Mouse (Mus musculus) urinary bladder, adult 18-20 months (tissue): ENCODE data around the gene Zfp991.
A peak's percentile ranks its signal among the peaks of the same experiment; 100 is the strongest.
"Not testable (repeated sequence)": the region's sequence is repeated elsewhere in the genome, so short reads cannot be mapped to it uniquely, and the experiment has no call there.

Experiments used
- DNase-seq, 2 experiments: peaks; one replicate each; pipeline ENCODE4 v3.0.0; 2022; ENCODE audit warnings: low spot score in 2 of 2, mixed read lengths in 2 of 2

Gene Zfp991

DNA sequence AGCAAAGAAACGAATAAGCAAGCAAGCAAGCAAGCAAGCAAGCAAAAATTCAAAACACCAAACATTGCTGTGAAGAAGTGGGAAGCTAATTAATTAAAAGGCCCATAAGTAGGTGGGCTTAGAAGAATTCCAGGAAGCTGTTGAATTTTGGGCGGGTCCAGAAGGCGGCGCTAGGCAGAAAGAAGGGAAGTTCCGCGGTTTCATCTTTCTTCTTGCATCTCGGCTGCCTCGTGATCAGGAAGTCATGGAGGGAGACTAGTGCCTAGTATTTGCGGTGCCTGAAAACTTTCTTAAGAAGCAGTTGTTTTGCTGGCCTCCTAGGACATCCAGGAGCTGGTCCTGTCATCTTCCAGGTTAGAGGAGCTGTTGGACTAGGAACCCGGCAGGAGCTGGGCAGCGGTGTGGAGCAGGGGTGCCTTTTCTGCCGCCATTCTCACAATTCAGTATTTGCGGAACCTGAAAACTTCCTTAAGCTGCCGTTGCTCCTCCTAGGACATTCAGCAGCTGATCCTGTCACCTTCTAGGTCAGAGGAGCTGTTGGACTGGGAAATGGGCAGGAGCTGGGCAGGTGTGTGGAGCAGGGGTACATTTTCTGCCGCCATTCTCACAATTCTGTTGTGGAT lies at the start of gene Zfp991:
TSS of gene Zfp991 (plus strand) at position 202 of the 623 bp plus-strand sequence.
- not testable (repeated sequence) for DNase-seq

DNA sequence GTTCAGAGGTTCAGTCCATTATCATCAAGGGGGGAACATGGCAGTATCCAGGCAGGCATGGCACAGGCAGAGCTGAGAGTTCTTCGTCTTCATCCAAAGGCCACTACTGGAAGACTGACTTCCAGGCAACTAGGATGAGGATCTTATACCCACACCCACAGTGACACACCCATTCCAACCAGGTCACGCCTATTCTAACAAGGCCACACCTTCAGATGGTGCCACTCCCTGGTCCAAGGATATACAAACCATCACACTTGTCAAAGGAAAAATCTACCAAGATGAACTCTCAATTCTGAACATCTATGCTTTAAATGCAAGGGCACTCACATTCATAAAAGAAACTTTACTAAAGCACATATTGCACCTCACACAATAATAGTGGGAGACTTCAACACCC lies 36.2 kb upstream of the Zfp991 start:
- not testable (repeated sequence) for DNase-seq

DNA sequence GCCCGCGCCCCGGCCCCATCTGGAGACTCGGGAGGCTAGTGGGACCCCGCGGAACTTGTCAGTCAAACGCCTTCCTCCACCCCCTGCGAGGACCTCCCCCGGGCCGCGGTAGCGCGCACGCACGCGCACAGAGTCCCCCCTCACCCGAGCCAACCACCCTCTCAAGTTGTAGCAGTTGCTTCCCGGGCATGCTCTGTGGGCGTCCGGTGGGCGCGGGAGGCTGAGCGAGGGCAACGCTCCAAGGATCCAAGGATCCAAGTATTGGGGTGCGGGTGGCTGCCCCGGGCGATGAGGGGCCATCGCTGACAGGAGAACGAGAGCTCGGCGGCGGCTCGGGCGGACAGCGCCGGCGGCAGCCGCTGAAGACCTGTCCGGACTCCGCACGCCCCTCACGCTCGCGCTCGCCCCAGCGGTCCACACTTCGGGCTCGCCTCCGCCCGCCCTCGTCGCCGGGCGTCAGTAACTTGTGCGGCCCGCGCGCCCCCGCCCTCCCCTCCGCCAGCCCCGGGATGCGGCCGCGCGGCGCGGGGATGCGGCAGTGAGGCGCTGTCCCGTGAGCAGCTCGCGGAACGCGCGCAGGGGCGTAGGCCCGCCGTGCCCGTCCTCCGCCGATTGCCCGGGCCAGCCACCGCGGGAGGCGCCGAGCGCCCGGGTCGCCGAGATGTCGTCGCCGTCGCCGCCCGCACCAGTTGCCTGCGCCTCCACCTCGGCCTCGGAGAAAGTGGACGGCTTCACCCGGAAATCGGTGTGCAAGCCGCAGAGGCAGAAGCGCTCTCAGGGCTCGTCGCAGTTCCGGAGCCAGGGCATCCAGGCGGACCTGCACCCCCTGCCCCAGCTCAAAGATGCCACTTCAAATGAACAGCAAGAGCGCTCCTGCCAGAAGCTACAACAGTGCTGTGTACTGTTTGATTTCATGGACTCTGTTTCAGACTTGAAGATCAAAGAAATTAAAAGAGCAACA lies 29.9 kb upstream of the Zfp991 start:
- not testable (repeated sequence) for DNase-seq

DNA sequence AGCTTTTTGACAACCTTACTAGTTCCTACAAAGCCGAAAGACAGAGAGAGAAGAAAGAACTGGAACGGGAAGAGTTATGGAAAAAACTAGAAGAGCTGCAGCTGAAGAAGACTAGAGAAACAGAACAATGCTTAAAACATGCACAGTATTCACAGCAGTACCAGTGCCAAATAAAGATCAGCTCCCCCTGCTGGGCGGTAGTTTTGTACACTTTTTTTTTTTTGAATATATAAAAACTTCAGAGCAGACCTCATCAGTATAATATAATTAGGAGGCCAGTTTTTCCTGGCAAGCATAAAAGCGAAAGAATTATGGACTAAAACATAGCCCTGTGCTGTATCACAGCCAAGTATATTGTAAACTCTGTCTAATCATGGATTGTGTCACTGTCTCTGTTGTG lies 28.0 kb upstream of the Zfp991 start:
- DNase-seq: not testable (repeated sequence)

DNA sequence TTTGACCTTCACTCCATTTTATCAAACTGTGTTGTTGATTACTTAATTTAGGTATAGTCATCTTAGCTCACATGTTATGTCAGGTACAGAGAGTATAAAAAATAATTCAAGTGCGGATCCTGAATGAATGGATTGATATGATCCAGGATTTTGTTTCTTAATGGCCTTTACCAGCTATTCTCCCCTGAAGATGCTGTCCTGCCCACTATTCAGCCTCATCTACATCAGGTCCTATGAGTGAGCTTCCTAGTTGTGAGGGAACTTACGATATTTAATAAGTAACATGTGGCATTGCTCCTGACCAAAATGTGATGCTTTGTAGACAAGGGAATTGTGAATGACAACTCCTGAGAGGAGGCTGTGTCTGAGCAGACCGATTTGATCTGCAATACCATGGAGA lies 14.0 kb upstream of the Zfp991 start:
- not testable (repeated sequence) for DNase-seq

DNA sequence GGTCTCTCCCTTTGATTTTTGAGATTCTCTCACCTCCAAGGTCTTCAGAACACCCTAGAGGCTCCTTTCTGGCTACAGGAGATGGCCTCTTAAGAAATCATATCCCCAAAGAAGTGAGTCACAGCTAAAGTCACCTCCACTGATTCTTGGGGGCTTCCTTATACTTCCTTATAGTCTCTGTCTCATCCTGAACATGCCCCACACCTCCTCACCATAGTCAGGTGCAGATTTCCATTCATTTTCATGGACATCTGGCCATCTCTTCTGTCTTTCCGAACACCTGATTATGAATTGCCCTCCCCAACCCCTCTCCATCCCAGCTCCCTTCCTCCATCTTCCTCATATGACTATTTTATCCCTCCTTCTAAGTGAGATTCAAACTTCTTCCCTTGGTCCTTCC lies 9.6 kb upstream of the Zfp991 start:
- DNase-seq: not testable (repeated sequence)

DNA sequence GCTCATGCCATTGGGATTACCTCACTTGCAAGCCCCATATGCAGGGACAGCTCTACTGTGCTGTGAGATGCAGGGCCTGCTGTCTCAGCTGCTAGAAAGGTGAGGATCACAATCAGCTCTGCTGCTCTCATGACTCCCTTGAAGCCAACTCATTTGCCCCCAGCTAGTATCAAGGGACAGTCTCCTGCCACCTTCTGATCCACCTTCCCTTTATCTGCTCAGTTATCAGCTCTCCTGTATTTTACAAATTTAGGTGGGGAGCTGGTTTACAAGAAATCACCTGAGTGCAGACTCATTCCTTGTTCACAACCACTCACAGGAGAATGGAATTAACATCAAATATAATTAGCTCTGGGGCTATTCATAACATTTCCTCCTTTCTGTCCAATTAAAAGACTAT lies 8.0 kb upstream of the Zfp991 start:
- not testable (repeated sequence) for DNase-seq

DNA sequence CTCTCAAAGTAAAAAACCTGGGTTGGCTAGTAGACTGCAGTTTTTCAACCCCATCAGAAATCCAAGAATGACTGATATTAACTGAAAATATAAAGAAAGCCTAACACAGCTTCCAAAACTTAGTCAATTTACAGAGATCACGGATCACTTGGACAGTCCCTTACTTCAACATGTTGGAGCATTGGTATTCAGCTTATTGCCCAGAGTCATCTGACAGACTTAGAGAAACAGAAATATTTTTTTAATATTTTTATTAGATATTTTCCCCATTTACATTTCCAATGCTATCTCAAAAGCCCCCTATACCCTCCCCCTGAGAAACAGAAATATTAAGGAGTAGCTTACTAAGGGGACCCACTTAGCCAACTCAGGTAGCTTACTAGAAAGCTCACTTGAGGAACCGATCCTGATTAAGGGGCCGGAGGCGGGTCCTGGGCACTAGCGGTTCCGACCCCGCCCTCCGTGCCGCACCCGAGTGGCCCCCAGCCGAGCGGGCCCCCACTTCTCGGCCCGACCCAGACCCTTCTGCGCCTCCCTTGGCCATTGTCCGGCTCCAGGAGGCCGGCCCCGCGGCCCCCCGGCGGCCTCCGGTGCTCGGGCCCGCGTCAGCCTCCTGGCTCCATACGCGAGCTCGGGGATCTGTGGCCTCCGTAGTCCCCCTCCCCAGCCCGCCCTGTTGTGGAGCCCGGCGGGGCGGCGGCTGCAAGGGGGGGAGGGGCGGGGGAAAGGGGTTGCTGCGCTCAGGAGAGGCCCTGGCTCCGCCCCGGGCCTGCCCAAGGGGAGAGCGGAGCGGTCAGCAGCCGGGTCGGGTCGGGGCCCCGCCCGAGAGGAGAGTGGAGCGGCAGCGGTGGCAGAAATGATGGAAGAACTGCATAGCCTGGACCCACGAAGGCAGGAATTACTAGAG lies 7.2 kb upstream of the Zfp991 start:
- DNase-seq: peak in 1 of 2 experiments; percentile 29

DNA sequence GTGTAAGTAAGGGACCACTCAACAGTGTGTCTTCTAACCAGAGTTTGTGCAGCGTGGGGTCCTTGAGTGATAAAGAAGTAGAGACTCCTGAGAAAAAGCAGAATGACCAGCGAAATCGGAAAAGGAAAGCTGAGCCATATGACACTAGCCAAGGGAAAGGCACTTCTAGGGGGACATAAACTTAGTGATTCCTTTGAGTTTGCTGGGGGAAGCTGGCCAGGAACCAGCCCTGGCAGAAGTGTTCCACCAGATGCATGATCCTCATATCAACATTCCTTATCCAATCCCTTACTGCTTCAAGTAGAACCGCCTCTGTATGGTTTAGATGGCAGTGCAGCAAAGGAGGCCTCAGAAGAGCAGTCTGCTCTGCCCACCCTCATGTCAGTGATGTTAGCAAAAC lies 6.5 kb upstream of the Zfp991 start:
- DNase-seq: not testable (repeated sequence)

DNA sequence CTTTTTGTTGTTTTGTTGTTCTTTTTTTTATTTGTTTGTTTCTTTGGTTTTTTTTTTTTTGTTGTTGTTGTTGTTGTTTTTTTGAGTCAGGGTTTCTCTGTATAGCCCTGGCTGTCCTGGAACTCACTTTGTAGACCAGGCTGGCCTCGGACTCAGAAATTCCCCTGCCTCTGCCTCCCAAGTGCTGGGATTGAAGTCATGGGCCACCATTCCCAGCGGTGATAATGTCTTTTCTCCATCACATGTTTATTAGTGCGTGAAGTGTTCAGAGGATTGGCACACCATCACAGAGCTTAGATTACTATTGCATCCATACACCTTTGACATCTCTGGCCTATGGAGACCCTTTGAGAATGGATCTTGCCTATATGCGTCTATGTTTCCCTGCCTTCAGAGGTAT lies 6.0 kb upstream of the Zfp991 start:
- DNase-seq: not testable (repeated sequence)

DNA sequence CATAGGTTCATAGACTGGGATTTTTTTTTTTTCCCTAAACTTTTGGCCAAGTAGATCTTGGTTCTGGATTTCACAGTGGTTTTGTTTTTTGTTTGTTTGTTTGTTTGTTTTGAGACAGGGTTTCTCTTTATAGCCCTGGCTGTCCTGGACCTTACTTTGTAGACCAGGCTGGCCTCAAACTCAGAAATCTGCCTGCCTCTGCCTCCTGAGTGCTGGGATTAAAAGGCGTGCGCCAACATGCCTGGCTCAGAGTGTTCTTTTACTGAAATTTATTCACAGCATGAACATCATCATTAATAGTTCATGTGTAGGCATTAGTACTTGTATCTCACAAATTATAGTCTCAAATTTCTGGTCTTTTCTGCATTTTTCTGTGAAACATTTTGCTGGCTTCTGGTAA lies 5.4 kb upstream of the Zfp991 start:
- not testable (repeated sequence) for DNase-seq

DNA sequence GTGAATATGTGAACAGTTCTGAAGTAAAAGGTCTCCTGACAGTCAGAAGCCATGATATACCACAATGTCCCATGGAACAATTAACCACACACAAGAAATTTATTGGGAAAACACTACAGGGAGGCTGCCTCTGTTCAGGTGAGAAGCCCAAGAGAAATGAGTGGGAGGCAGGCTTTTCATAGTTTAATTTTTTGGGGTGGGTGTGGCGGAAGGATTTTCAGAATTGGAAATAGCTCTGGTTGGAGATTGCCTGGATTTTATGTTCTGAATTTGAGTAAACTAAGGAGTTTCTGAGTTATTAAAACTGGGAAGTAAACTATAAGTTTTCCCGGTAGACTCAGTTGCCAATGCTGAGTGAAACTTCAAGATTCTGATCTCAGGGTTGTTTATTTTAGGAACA lies 4.7 kb upstream of the Zfp991 start:
- DNase-seq: not testable (repeated sequence)

DNA sequence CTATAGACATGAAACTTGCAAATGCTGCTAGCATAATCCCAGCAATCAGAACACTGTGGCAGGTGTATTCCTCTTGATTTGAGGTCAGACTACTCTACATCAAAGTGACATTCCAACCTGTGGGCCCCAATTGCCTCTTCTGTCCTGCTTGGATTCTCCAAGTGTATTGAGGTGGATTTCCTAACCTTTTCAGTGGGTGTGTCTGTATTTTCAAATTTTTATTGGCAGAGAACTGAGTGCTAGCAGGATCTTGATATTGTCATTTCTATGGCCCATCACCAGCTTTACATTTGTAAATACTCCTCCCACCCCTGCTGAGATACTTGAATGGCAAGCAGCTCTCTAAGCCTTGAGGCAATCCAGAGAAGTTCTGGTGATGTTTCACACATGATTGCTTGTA lies 3.7 kb upstream of the Zfp991 start:
- not testable (repeated sequence) for DNase-seq

DNA sequence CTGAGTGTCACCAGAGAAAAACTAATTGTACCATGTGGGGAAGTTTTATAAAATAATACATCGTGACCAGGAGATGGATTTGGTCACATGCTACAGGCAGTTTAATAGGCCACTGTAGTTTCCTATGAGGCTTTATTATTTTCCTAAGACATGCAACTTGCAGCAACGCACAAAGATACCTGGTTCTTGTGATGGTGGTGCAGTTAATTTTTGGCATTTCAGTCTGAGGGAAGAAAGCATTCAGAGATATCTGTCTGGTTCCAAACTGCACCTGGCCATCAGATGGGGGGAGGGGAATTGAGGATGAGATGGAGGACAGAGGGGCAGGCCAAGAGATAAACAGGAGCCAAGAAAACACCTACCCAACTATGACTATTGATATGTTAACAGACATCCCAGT lies 1.8 kb downstream of the Zfp991 start:
- DNase-seq: not testable (repeated sequence)

DNA sequence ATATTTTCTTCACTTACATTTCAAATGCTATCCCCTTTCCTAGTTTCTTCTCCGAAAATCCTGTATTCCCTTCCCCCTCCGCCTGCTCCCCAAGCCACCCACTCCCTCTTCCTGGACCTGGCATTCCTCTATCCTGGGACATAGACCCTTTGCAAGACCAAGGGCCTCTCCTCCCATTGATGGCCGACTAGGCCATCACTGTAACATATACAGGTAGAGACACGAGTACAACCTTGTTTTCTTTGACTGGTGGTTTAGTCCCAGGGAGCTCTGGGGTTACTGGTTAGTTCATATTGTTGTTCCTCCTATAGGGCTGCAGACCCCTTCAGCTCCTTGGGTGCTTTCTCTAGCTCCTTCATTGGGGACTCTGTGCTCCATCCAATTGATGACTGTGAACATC lies 9.9 kb downstream of the Zfp991 start:
- not testable (repeated sequence) for DNase-seq

DNA sequence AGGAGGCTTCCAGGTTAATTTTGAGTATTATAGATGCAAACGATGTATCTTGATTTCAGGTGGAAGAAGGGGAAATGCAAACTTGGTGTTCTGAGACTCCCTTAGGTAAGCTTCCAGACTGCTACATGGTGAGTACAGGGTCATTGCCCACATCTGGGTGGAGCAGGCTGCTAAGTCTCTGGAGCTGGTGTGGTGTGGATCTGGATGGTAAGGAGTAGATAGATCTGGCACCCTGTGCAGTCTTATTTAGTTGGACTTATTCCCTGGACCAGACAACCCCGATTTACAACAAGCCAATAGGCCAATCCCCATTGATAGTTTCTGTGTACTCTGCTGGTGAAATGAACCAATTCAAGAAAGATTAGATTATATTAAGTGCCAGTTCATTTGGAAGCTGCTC lies 33.4 kb downstream of the Zfp991 start:
- DNase-seq: not testable (repeated sequence)

DNA sequence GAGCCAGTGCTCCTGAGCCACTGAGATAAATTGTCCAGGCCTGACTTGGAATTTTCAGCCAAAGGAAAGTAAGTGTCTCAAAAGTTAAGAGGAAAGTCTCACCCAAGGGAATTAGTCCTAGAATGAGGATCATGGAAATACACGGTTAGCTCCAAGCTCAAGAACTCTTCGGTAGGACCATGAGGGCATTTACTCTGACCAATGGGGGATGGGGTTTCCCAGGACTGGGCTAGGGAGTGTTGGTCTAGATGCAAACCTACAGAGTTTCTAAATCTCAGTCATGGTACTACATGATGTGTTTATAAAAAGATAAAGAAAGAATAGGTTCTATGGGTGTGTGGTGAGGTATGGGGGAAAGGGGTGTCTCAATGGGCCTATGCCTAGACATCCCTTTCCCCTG lies 38.7 kb downstream of the Zfp991 start:
- not testable (repeated sequence) for DNase-seq

DNA sequence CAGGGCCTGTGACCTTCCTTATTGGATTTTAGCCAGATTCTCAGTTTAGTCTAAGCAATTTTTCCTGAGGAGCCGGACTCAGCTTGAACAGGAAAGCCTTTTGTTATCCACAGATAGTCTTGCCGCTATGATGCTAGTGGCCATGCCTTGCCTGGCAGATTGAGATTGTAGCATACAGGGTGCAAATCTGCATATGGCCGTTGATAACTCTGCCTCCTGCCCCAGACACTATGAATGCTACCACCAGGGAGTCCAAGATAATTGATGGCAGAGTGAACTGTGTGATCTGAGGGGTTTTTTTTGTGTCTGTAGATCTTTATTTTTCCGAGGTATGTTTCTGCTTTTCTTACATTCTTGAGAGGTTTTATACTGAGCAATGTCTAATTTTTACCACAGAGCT lies 39.7 kb downstream of the Zfp991 start:
- not testable (repeated sequence) for DNase-seq

DNA sequence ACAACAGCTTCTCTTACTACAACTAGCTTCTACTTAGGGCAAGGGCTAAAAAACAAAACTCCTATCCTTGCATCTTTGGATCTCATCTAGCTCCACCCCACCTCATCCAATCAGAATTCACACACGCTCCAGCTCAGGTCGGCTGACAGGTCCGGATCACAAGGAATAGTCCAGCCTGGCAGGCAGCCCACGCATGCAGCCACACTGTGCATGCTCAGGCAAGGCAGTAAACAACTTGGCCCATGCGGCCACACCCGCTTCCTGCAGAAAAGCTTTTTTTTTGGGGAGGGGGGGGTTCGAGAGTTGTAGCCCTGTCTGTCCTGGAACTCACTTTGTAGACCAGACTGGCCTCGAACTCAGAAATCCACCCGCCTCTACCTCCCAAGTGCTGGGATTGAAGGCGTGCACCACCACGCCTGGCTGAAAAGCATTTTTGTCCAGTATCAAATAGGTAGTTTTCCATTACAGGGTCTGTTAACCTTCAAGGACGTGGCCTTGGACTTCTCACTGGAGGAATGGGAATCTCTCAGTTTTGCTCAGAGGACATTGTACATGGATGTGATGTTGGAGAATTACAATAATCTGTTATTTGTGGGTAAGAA lies 44.5 kb downstream of the Zfp991 start:
- not testable (repeated sequence) for DNase-seq

DNA sequence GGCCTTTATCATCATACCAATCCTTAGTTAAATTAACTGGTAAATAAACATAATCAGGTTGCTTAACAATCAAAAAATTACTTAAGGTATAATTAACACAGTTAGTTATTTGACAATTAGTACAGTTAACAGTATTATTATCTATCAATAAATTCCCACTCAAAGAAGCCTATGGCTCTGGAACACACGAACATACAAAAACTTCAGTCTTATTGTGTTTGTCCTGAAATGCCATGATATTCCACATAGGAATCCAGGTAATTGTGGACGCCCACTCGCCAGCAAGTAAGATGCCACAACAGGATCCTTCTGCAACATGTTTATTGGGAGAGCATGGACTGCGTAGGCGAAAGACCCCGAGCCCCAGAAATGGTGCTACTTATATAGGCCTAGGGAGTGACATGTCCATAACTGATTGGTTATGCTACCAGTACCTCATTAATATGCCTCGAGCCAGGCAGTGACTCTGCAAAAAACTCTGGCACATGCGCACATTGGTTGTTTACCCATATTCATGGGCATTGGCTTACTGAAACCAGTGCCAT lies 49.4 kb downstream of the Zfp991 start:
- DNase-seq: not testable (repeated sequence)
